In genomic region chr1:59208331-59208730, GRCm38 (mm10) we compare ENCODE assay signal across 22 mouse cellular contexts. TPM values are rescaled to one million over a fixed set of nuclear protein-coding genes. Genes with fewer than 3 reads are reported as not detected.
A peak's percentile ranks its signal among the peaks of the same experiment; 100 is the strongest.
DNase-seq lines count a peak whose midpoint lies in the region; ATAC-seq and TF ChIP-seq lines count a peak whose summit lies in the region.
"Had no signal": no experiment of that assay in that cellular context is flagged by ENCODE, and none has a peak within 500 bp of the region (broad histone marks: within the 10 kb centered on the region; RNA-seq: fewer than 3 reads in every experiment).

No protein-coding gene starts in this region.

- H3K4me1 ChIP-seq in liver, adult 2 months (ENCODE audit: control insufficient read depth, insufficient read depth, low read length) = peaks cover 30% of the 10 kb centered on the region
- no peaks in the 10 kb centered on the region for H3K4me1 ChIP-seq in liver, embryonic 16.5 days (ENCODE audit: control insufficient read depth, low read depth, low read length)
- H3K4me1 ChIP-seq in liver, embryonic 11.5 days (replicated peaks; ENCODE audit: control insufficient read depth, insufficient read depth, low read length) = no peaks in the 10 kb centered on the region
- H3K4me1 ChIP-seq in liver, postnatal 0 days (ENCODE audit: insufficient read depth) = 0 out of 2 replicates have a peak, but pooled peaks cover 3% of the 10 kb centered on the region
- no peaks in the 10 kb centered on the region for H3K4me1 ChIP-seq in liver, embryonic 12.5 days

- no peak overlapping the region for H3K4me3 ChIP-seq in liver, adult 2 months (ENCODE audit: insufficient read depth, low read depth, low read length)
- H3K4me3 ChIP-seq in liver, embryonic 16.5 days (ENCODE audit: low read depth, low read length) = no peak overlapping the region
- no peak overlapping the region for H3K4me3 ChIP-seq in liver, embryonic 11.5 days (ENCODE audit: low read depth, low read length)
- H3K4me3 ChIP-seq in liver, postnatal 0 days (ENCODE audit: low read depth, low read length) = no peak overlapping the region
- no peak overlapping the region for H3K4me3 ChIP-seq in liver, embryonic 12.5 days

- H3K36me3 ChIP-seq in liver, adult 2 months (ENCODE audit: control insufficient read depth, insufficient read depth, low read length) = peaks cover 38% of the 10 kb centered on the region
- no peaks in the 10 kb centered on the region for H3K36me3 ChIP-seq in liver, embryonic 16.5 days (ENCODE audit: control insufficient read depth, insufficient read depth)
- no peaks in the 10 kb centered on the region; the same call in 1 of the 2 replicates for H3K36me3 ChIP-seq in liver, embryonic 11.5 days (ENCODE audit: control insufficient read depth, insufficient read depth, low read length)
- peaks cover 3% of the 10 kb centered on the region; the same call in 1 of the 2 replicates for H3K36me3 ChIP-seq in liver, postnatal 0 days (replicated peaks; ENCODE audit: insufficient read depth, low read length)
- peaks cover 21% of the 10 kb centered on the region for H3K36me3 ChIP-seq in liver, embryonic 12.5 days

- peak; percentile 37 for ATAC-seq in liver, embryonic 16.5 days (ENCODE audit: low read depth)
- ATAC-seq in liver, embryonic 11.5 days (replicated peaks; ENCODE audit: low FRiP score) = no peak
- ATAC-seq in liver, postnatal 0 days = no peak
- no peak for ATAC-seq in liver, embryonic 12.5 days
- ATAC-seq: activated CD4-positive, CD25-positive, alpha-beta regulatory T cell, adult 4 months; CD4-positive, CD25-positive, alpha-beta regulatory T cell, adult 4 months; Patski had no signal

- TF ChIP-seq EP300 in liver, postnatal 0 days (IDR thresholded peaks at IDR 0.05; ENCODE audit: low read depth) = no peak

- no peak overlapping the region for H3K4me2 ChIP-seq in liver, embryonic 16.5 days (ENCODE audit: low read depth, low read length)
- no peak overlapping the region for H3K4me2 ChIP-seq in liver, embryonic 11.5 days
- H3K4me2 ChIP-seq in liver, postnatal 0 days (ENCODE audit: low read depth, low read length) = no peak overlapping the region
- H3K4me2 ChIP-seq in liver, embryonic 12.5 days = no peak overlapping the region

- peak overlapping the region; percentile 78 for H3K27ac ChIP-seq in liver, adult 2 months (replicated peaks; ENCODE audit: insufficient read depth, low read depth, low read length)
- peak overlapping the region; percentile 58 for H3K27ac ChIP-seq in liver, embryonic 16.5 days (ENCODE audit: low read length)
- H3K27ac ChIP-seq in liver, embryonic 11.5 days (ENCODE audit: low read depth, low read length) = no peak overlapping the region
- peak overlapping the region; percentile 66 for H3K27ac ChIP-seq in liver, postnatal 0 days (ENCODE audit: low read depth)
- H3K27ac ChIP-seq in liver, embryonic 12.5 days = no peak overlapping the region

- H3K27me3 ChIP-seq in liver, adult 2 months (ENCODE audit: control insufficient read depth, insufficient read depth, low read length) = no peaks in the 10 kb centered on the region
- H3K27me3 ChIP-seq in liver, embryonic 16.5 days (ENCODE audit: control insufficient read depth, insufficient read depth, low read depth, low read length) = no peaks in the 10 kb centered on the region
- H3K27me3 ChIP-seq in liver, embryonic 11.5 days (replicated peaks; ENCODE audit: control insufficient read depth, insufficient read depth, low read length) = no peaks in the 10 kb centered on the region
- no peaks in the 10 kb centered on the region for H3K27me3 ChIP-seq in liver, postnatal 0 days (ENCODE audit: insufficient read depth, low read length)
- H3K27me3 ChIP-seq in liver, embryonic 12.5 days (replicated peaks) = no peaks in the 10 kb centered on the region
- H3K27me3 ChIP-seq: CH12.LX, Patski had no signal

- H3K9me3 ChIP-seq in liver, embryonic 16.5 days (replicated peaks; ENCODE audit: control insufficient read depth, low read length) = no peaks in the 10 kb centered on the region
- H3K9me3 ChIP-seq in liver, embryonic 11.5 days (ENCODE audit: control insufficient read depth, low read length) = no peaks in the 10 kb centered on the region
- no peaks in the 10 kb centered on the region for H3K9me3 ChIP-seq in liver, postnatal 0 days (ENCODE audit: low read length)
- H3K9me3 ChIP-seq in liver, embryonic 12.5 days (replicated peaks) = no peaks in the 10 kb centered on the region
- H3K9me3 ChIP-seq: G1E had no signal

- TF ChIP-seq CTCF in liver, adult 2 months (IDR thresholded peaks at IDR 0.05; ENCODE audit: low read depth, low read length) = no peak
- TF ChIP-seq CTCF in liver, postnatal 0 days (IDR thresholded peaks at IDR 0.05; ENCODE audit: low read depth) = no peak

- 32% methylated on average over 1 of the region's 1 CpGs for WGBS in liver, adult 2 months
- WGBS in liver, embryonic 16.5 days (ENCODE audit: insufficient replicate concordance) = 70% methylated on average over 1 of the region's 1 CpGs
- 97% methylated on average over 1 of the region's 1 CpGs for WGBS in liver, embryonic 11.5 days
- WGBS in liver, postnatal 0 days (ENCODE audit: insufficient replicate concordance) = 74% methylated on average over 1 of the region's 1 CpGs
- WGBS in liver, embryonic 12.5 days (ENCODE audit: insufficient replicate concordance) = 87% methylated on average over 1 of the region's 1 CpGs

- TF ChIP-seq POLR2A in liver, adult 2 months (IDR thresholded peaks at IDR 0.05; ENCODE audit: extremely low read depth, insufficient read depth, low read length) = no peak

- H3K9ac ChIP-seq in liver, adult 2 months (ENCODE audit: low read depth, low read length) = peak overlapping the region; percentile 14; the same call in 1 of the 2 replicates
- no peak overlapping the region for H3K9ac ChIP-seq in liver, embryonic 16.5 days (ENCODE audit: low read depth, low read length)
- H3K9ac ChIP-seq in liver, embryonic 11.5 days (ENCODE audit: low read depth, low read length) = no peak overlapping the region
- no peak overlapping the region for H3K9ac ChIP-seq in liver, postnatal 0 days (replicated peaks)
- no peak overlapping the region for H3K9ac ChIP-seq in liver, embryonic 12.5 days

- no peaks in the 10 kb centered on the region for H3K79me2 ChIP-seq in liver, adult 2 months (ENCODE audit: control insufficient read depth, insufficient read depth, low read length)

- peak; percentile 92 for DNase-seq in liver, adult 2 months (ENCODE audit: extremely low read depth, low read depth, low spot score)
- no peak for DNase-seq in liver
- no peak for DNase-seq in liver, embryonic 11.5 days (ENCODE audit: low spot score)
- no peak for DNase-seq in liver, postnatal 0 days
- DNase-seq: adrenal gland, adult 2 months; adrenal gland, adult 8-10 months; adrenal gland, postnatal 10 days; adrenal gland, postnatal 14 days; adrenal gland, postnatal 25 days; adrenal gland, postnatal 36 days; B cell, adult 2 months; cerebellum, adult 11 months; cerebellum, adult 11-12 months; cerebellum, adult 18-20 months had no signal

RNA-seq across cellular contexts. Expression of gene Als2, which starts 28.7 kb away (rescaled TPM):
- total RNA-seq in liver, adult 2 months (2014; rRNA removed) = 34.2 and 42.8 TPM in 2 replicates
- polyA plus RNA-seq in liver, adult 2 months (2012; rRNA removed) = 20.2 TPM in 2 replicates
- 7.9 and 8.0 TPM in 2 replicates for polyA plus RNA-seq in liver, embryonic 16.5 days (2015; fragmentation: Nextera tagmentation; extraction: Ambion mirVana)
- polyA plus RNA-seq in liver, embryonic 11.5 days (2014; fragmentation: Nextera tagmentation; extraction: Ambion mirVana) = 13.1 and 13.9 TPM in 2 replicates
- polyA plus RNA-seq in liver, postnatal 0 days (2015; fragmentation: Nextera tagmentation; extraction: Ambion mirVana) = 4.9 and 5.8 TPM in 2 replicates
- 9.6 and 10.3 TPM in 2 replicates for polyA plus RNA-seq in liver, embryonic 12.5 days (2016; fragmentation: Nextera tagmentation; extraction: Ambion mirVana)

RNA-seq across cellular contexts. Expression of gene Mpp4, which starts 45.1 kb away (rescaled TPM):
- 2.3 and 4.0 TPM in 2 replicates for total RNA-seq in liver, adult 2 months (2014; rRNA removed)
- 5.5 and 7.6 TPM in 2 replicates for polyA plus RNA-seq in liver, adult 2 months (2012; rRNA removed)
- 0.18 and 0.44 TPM in 2 replicates for polyA plus RNA-seq in liver, embryonic 16.5 days (2015; fragmentation: Nextera tagmentation; extraction: Ambion mirVana)
- polyA plus RNA-seq in liver, embryonic 11.5 days (2014; fragmentation: Nextera tagmentation; extraction: Ambion mirVana) = 0.47 and 0.52 TPM in 2 replicates
- polyA plus RNA-seq in liver, postnatal 0 days (2015; fragmentation: Nextera tagmentation; extraction: Ambion mirVana) = 0.28 and 0.31 TPM in 2 replicates
- polyA plus RNA-seq in liver, embryonic 12.5 days (2016; fragmentation: Nextera tagmentation; extraction: Ambion mirVana) = 0.25 and 0.45 TPM in 2 replicates
- total RNA-seq: adrenal gland, postnatal 25 days had no signal
- polyA plus RNA-seq: CD4-positive, CD25-positive, alpha-beta regulatory T cell, adult 4 months had no signal

RNA-seq across cellular contexts. Expression of gene Cdk15, which starts 48.4 kb away (rescaled TPM):
- not detected in 2 replicates for total RNA-seq in liver, adult 2 months (2014; rRNA removed)
- polyA plus RNA-seq in liver, adult 2 months (2012; rRNA removed) = not detected in 2 replicates
- not detected in 2 replicates for polyA plus RNA-seq in liver, embryonic 16.5 days (2015; fragmentation: Nextera tagmentation; extraction: Ambion mirVana)
- polyA plus RNA-seq in liver, embryonic 11.5 days (2014; fragmentation: Nextera tagmentation; extraction: Ambion mirVana) = 0.21 TPM in 1 of 2 replicates, not detected in the other
- polyA plus RNA-seq in liver, postnatal 0 days (2015; fragmentation: Nextera tagmentation; extraction: Ambion mirVana) = 0.20 TPM in 1 of 2 replicates, not detected in the other
- polyA plus RNA-seq in liver, embryonic 12.5 days (2016; fragmentation: Nextera tagmentation; extraction: Ambion mirVana) = not detected in 2 replicates
- total RNA-seq: adrenal gland, adult 2 months; adrenal gland, postnatal 10 days; adrenal gland, postnatal 14 days; G1E; MEL had no signal
- polyA plus RNA-seq: activated CD4-positive, CD25-positive, alpha-beta regulatory T cell, adult 4 months; adrenal gland, adult 2 months; CD4-positive, CD25-positive, alpha-beta regulatory T cell, adult 4 months had no signal

Comparison
In these comparisons a context has a peak if more than half of its experiments do, and no peak if none do; other contexts are left out.
1. H3K27ac ChIP-seq: peak in liver, adult 2 months (single experiment), liver, embryonic 16.5 days (single experiment) and liver, postnatal 0 days (single experiment); none in liver, embryonic 11.5 days (single experiment) and liver, embryonic 12.5 days (single experiment).